Mouse (Mus musculus): ENCODE data around the gene Prkacb.
"Not testable (repeated sequence)": the region's sequence is repeated elsewhere in the genome, so short reads cannot be mapped to it uniquely, and the experiment has no call there.

Prkacb gene

DNA sequence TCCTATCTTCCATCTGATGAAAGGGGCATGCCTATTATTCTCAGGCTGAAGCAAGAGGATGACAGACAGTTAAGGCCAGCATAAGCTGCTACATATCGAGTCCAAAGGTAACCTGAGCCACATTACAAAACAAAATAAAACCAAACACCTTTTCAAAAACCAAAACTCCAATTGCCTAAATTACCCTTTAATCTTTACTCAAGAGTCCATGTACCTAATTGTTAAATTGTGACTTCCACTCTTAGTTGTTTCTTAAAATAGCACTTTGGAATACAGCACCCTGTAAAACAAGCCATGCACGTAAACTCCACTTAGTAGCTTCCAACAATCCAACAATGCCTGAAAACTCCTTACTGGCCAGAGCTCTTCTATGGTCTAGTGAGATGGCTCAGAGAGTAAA, 34.3 kb downstream of the Prkacb start:
- DNase-seq: no peak

DNA sequence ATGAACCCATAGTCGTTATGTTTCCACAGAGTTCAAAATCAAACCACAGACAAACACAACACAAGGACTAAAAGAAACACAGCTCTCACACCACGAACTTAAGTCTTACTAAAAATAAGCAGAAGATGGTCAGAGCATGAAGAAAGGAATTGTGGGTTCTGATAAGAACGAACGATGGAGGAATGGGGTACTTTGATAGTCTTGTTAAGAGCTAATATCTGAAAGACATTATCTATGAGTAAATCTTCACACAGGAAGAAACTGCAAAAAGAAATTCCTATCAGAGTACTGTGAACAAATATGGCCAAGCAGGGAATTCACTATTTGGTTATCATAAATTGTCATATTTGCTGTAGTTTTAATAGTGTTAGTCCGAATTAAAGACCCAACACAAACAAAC, 36.1 kb downstream of the Prkacb start:
- DNase-seq: no peak

DNA sequence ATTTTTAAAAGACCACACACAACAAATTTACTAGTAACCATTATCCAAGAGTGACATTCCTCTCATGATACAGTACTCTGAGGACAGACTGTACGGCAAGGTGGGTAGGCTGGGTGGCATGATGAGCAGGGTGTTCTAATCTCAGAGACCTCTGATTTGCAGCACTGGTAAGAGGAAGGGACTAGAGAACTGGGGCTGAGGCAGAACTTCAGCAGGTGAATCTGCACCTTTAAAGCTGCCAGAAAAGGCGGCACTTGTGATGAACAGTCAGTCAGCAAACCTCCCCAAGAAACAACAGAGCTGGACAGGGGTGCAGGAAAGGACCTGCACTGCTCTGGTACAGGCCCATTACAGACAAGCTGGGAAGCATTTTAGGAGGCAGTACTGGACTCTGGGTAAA, 41.9 kb downstream of the Prkacb start:
- DNase-seq: peak; percentile 18 to 42

DNA sequence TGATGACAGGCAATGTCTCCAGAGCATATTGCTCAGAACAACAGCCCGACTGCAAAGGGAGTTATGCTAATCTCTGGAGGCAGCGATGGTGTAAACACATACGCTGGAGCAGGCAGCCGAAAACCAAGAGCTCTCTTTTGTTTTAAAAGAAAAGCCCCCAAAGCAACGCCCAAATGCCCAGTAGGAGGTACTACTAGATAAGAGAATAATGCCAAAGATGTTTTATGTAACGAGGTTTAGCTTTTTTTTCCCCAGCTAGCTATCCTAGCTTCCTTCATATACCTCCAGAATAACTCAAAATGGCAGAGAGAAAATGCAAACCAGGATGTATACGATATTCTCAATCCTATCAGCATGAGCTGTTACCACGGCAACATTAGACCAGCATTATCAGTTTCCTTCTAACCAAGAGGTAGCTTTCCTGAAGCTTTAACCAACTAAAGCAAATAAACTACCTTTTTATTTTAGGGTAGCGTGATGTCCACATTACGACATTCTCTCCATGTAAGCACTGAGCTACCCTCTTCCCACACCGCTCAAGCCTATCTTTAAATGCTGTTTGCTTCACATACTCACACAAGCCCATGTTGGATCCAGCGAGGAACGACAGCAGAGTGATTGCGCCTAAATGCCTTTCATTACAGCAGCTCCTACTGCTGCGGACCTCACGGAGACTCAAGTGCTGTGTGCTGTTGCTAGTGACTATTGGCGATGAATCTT, 42.7 kb downstream of the Prkacb start:
- peak; percentile 60 to 71 for DNase-seq

- DNase-seq: peak; percentile 34 to 60
These were observed 43.2 kb downstream of the Prkacb start for GRCm38 (mm10) chr3:146769569-146769939.

- peak; percentile 64 to 66 for DNase-seq
These were observed 43.9 kb downstream of the Prkacb start for GRCm38 (mm10) chr3:146768921-146769320.

DNA sequence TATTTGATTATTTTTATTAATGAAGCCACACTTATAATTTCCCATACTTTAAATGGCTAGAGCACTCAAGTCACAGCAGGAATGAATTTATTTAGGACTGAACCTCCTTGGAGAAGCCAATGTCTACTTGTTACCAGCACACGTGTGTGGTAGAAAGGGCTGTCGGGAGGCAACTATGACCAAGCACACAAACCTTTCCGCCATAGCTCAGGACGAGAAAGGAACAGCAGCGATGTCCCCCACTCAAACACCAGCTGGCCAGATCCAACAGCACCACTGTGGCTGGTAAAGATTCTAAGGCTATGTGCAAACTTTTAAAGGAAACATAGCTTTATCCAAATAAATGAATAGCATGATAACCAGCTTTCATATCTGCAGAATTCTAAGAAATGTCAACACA, 44.4 kb downstream of the Prkacb start:
- DNase-seq: no peak

- no peak for DNase-seq
These were observed 46.0 kb downstream of the Prkacb start for GRCm38 (mm10) chr3:146766701-146767181.

DNA sequence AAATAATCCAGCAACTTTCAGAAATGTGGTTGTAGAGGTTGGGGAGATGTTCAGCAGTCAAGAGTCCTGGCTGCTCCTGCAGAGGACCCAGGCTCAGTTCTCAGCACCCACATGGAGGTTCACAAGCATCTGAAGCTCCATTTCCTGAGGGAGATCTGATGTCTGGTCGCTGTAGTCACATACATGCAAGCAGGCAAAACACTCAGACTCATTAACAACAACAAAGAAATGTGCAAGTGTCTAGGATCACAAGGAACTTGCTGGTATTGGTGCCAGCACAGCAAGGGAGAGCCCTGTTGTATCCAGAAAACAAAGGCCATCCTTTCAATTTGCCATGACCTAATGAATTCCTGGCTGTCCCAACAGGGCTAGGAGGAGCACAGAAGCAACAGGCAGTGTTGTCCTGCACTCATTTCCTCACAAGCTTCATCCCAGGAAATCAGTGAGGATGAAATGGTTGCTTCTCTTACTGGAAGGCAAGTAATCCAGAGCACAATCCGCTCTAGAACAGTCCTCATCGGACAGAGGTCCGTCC, 46.7 kb downstream of the Prkacb start:
- DNase-seq: no peak

- DNase-seq: no peak
These were observed 47.8 kb downstream of the Prkacb start for GRCm38 (mm10) chr3:146764871-146765529.

- DNase-seq: not testable (repeated sequence)
These were observed 49.7 kb downstream of the Prkacb start for GRCm38 (mm10) chr3:146763054-146763453.

GRCm38 (mm10) chr3:146761276-146761675, 51.5 kb downstream of the Prkacb start:
- DNase-seq: no peak

- DNase-seq: no peak
These were observed 54.5 kb downstream of the Prkacb start for GRCm38 (mm10) chr3:146757970-146758960.

- DNase-seq: no peak
These were observed 58.5 kb downstream of the Prkacb start for GRCm38 (mm10) chr3:146754270-146754669.

DNA sequence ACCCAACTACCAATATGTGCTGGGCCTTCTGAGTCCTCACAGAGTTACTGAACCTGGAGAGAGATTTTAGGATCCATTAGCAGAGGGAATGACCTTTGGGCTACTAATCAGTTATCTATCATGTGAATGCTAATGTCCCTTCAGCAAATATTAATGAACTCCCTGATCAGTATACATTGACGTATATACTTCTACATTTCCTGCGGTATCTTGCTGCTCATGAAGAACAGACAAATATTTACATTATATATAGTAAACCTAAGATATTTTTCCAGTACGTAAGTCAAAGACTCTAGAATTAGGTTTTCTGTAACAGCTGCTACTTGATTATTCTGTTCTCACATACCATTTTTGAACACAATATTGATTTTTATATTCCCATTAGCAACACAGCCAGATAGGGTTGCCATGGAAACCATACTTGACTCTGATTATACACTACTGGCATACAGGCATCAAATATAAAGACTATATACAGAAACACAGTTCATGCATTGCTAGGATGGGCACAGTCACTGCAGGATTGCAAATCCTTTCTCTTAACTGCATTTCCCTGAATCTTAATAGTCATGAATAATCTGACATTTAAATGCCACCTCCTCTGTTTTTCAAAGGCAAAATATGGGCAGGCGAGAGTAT, 71.1 kb downstream of the Prkacb start:
- no peak for DNase-seq

DNA sequence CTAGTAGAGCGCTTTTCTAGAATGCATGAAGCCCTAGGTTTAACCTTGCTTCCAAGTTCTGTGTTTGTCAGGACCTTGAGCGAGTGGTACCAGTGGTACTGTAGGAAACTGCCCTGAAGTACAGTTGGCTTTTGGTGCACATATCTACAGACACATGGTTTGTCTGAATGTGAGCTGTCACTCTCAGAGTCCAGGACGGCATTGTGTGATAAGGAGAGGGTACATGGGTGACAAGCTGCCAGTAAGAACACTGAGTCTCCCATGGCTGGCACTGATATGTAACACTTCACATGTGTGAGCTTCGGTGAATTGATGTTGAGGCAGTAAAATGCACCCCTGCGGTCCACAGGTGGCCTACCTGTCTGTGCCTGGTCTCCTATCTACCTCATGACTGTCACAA, 71.6 kb downstream of the Prkacb start:
- no peak for DNase-seq

DNA sequence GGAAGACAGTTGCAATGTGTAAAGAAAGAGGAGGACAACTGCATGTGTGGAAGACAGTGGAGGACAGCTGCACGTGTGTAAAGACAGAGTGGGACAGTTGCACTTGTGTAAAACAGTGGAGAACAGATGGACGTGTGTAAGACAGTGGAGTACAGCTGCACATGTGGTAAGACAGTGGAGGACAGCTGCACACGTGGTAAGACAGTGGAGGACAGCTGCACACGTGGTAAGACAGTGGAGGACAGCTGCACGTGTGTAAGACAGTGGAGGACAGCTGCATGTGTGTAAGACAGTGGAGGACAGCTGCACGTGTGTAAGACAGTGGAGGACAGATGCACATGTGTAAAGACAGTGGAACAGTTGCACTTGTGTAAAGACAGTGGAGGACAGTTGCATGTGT, 76.6 kb downstream of the Prkacb start:
- DNase-seq: not testable (repeated sequence)

DNA sequence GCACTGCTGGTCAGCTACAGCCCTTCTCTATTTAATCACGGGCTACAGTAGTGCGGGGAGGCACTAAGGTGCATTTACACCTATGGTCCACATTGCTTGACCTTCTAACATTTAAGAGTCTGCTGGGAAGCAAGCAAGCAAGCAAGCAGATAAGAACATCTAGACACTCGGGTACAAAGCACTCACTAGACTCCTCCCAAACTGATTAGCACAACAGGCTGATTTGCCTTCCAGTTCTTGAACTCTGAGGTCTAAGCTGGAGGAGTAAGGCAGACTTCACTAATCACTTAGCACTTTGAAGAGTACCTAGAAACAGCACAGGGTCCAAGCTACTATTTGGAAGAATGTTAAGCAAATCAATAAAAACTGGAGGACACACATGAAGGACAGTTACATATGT, 77.1 kb downstream of the Prkacb start:
- DNase-seq: no peak

DNA sequence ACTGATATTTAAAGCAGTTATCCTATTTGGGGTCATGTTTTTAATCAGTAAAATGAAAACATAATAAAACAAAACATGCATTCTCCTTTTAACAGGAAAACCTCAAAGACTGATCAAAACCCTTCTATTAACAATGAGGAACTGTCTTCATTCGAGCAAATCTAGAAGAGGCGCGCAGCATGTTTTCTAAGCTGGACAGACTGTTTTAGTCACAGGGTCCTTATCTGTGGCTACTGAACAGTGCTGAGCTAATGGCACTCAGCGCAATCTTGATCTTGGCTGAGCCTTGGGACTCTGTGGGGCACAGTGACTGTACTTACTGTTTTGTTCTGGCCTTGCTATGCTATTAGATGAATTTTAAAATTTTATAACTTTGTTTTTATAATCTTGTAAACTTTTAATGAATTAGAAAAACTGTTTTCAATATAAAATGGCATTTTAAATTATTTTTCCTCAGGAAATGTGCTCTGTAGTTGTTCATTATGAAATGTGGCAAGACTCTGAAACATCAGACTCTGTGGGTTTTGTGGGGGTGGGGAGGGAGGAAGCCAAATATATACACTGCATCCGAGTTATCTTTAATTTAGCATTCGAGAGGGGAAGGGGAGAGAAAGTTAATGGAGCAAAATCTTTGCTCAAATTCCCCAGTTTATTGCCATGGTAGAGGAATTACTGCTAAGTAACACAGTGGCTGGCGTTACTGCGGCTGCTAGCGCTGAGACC, 77.7 kb downstream of the Prkacb start:
- DNase-seq: no peak

DNA sequence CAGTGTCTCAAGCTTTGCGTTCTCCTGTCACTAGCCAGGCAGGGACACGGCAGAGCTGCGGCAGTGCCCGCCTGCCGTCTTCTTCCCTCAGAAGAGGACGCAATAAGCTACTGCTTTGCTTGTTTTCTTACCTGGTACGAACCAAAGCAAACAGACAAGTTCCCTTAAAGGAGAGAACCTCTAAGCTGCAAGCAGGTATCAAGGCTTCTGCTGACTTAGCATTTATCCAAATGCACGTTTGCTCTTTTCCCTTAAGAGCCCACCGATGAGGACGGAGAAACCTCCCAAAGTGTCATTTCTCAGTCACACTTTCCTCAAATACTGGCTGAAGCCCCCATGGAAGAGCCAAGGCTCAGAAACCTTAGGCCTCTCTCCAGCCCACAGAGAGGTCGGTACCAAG, 81.3 kb downstream of the Prkacb start:
- no peak for DNase-seq

DNA sequence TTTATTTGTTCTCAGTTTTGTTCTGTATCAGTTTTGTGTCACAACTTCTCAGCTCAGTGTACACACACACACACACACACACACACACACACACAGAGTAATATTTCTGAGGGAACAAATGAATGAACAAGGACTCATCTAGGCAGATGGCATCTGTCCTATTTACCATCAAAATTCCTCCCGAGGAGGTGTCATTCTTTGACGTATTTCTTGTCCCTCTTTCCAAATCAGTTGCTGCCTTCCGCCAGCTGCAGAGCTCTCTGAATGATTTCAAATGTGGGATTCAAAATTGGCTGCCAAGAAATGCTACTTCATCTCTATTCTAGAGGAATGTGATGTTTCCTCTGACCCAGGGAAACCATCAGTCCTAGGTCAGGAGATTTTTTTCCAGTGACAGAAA, 89.8 kb downstream of the Prkacb start:
- no peak for DNase-seq

- peak; percentile 35 to 39 for DNase-seq
These were observed 93.1 kb downstream of the Prkacb start for GRCm38 (mm10) chr3:146719696-146720095.
